Mouse (Mus musculus): ENCODE measurements around the gene Ccdc83.

GRCm38 (mm10) chr7:90218122-90218521 is 47.5 kb downstream of the Ccdc83 start:
- TF ChIP-seq POLR2A (IDR thresholded peaks at IDR 0.05; ENCODE audit: low read depth, low read length) (no peak), CTCF (IDR thresholded peaks at IDR 0.05; ENCODE audit: extremely low read depth, insufficient read depth, insufficient read length, insufficient replicate concordance) (no peak)

All from spleen, adult 2 months (tissue).